Mouse (Mus musculus) midbrain, embryonic 15.5 days (tissue): ENCODE measurements at regions not wholly inside any gene's neighbourhood (a gene's known extent, or its start where the extent isn't known, plus 50 kb on each side); places are given as distances from the start of the nearest gene placed in this dataset.

Experiments
- ATAC-seq: fragments of 200-750 bp; cut with Nextera tagmentation; replicated peaks from 2 replicates; pipeline ENCODE4 v1.8.0; 2017; ENCODE audit warnings: moderate TSS enrichment
- H3K27ac ChIP-seq: fragments of 300-500 bp; sonication (generic); 2 replicates; pipeline ENCODE4 v1.5.1; 2015; ENCODE audit warnings: mild to moderate bottlenecking, inconsistent platforms
- H3K27me3 ChIP-seq: fragments of 300-500 bp; sonication (generic); replicated peaks from 2 replicates; pipeline ENCODE4 v1.6.1; 2015; ENCODE audit warnings: inconsistent platforms
- H3K36me3 ChIP-seq: fragments of 300-500 bp; sonication (generic); replicated peaks from 2 replicates; pipeline ENCODE4 v1.6.1; 2015; ENCODE audit warnings: inconsistent platforms
- H3K4me1 ChIP-seq: fragments of 300-500 bp; sonication (generic); 2 replicates; pipeline ENCODE4 v1.6.1; 2015; ENCODE audit warnings: inconsistent platforms
- H3K4me2 ChIP-seq: fragments of 300-500 bp; sonication (generic); 2 replicates; pipeline ENCODE4 v1.6.1; 2015; ENCODE audit warnings: inconsistent platforms, mild to moderate bottlenecking, moderate library complexity
- H3K4me3 ChIP-seq: fragments of 300-500 bp; sonication (generic); 2 replicates; pipeline ENCODE4 v1.5.1; 2015; ENCODE audit warnings: mild to moderate bottlenecking, inconsistent platforms
- H3K9ac ChIP-seq: fragments of 300-500 bp; sonication (generic); 2 replicates; pipeline ENCODE4 v1.6.1; 2015; ENCODE audit warnings: mild to moderate bottlenecking, inconsistent platforms
- H3K9me3 ChIP-seq: fragments of 300-500 bp; sonication (generic); 2 replicates; pipeline ENCODE4 v1.6.1; 2016; ENCODE audit warnings: inconsistent platforms
- WGBS: fragments of 180-500 bp; shearing (Covaris S2); methylation state at CpG from one replicate; pipeline ENCODE4 v1.1.7; 2015; ENCODE audit warnings: mixed read lengths; 5-methylcytosine and 5-hydroxymethylcytosine counted together

GRCm38 (mm10) chr13:59246984-59247537 lies 338.0 kb downstream of the Agtpbp1 start:
- 86% methylated on average over 7 of the region's 7 CpGs for WGBS

GRCm38 (mm10) chr13:59246070-59246469 lies 339.0 kb downstream of the Agtpbp1 start:
- peaks cover 14% of the 10 kb centered on the region for H3K4me1 ChIP-seq
- no peak for ATAC-seq
- no peak overlapping the region for H3K4me3 ChIP-seq
- WGBS = 79% methylated on average over 6 of the region's 6 CpGs
- no peaks in the 10 kb centered on the region for H3K27me3 ChIP-seq
- H3K9me3 ChIP-seq = no peaks in the 10 kb centered on the region
- H3K27ac ChIP-seq = no peak overlapping the region
- no peaks in the 10 kb centered on the region for H3K36me3 ChIP-seq
- H3K9ac ChIP-seq = no peak overlapping the region
- no peak overlapping the region for H3K4me2 ChIP-seq

More at GRCm38 (mm10) chr13:59246984-59247537, 338.0 kb downstream of the Agtpbp1 start:
- H3K4me3 ChIP-seq = no peak overlapping the region
- ATAC-seq = no peak
- no peak overlapping the region for H3K4me2 ChIP-seq
- no peak overlapping the region for H3K27ac ChIP-seq
- H3K36me3 ChIP-seq = no peaks in the 10 kb centered on the region
- no peaks in the 10 kb centered on the region for H3K9me3 ChIP-seq
- H3K9ac ChIP-seq = no peak overlapping the region
- H3K4me1 ChIP-seq = peaks cover 24% of the 10 kb centered on the region
- no peaks in the 10 kb centered on the region for H3K27me3 ChIP-seq

- H3K4me1 ChIP-seq = peaks cover 6% of the 10 kb centered on the region; the same call in 1 of the 2 replicates
- no peak for ATAC-seq
- H3K36me3 ChIP-seq = no peaks in the 10 kb centered on the region
- no peaks in the 10 kb centered on the region for H3K9me3 ChIP-seq
- no peak overlapping the region for H3K4me3 ChIP-seq
- no peak overlapping the region for H3K9ac ChIP-seq
- H3K27me3 ChIP-seq = no peaks in the 10 kb centered on the region
- WGBS = 89% methylated on average over 1 of the region's 1 CpGs
- no peak overlapping the region for H3K27ac ChIP-seq
- no peak overlapping the region for H3K4me2 ChIP-seq
These were observed 340.4 kb downstream of the Agtpbp1 start for GRCm38 (mm10) chr13:59244622-59245021.

- Histone ChIP-seq H3K9me3 (no peaks in the 10 kb centered on the region), H3K9ac (no peak overlapping the region), H3K4me3 (no peak overlapping the region), H3K4me2 (no peak overlapping the region), H3K4me1 (no peaks in the 10 kb centered on the region), H3K27ac (no peak overlapping the region), H3K36me3 (no peaks in the 10 kb centered on the region), H3K27me3 (no peaks in the 10 kb centered on the region)
- ATAC-seq = no peak
- 76% methylated on average over 4 of the region's 4 CpGs for WGBS
These were observed 342.4 kb downstream of the Agtpbp1 start for GRCm38 (mm10) chr13:59242671-59243070.

- Histone ChIP-seq H3K9ac (no peak overlapping the region), H3K9me3 (no peaks in the 10 kb centered on the region), H3K27me3 (no peaks in the 10 kb centered on the region), H3K4me1 (no peaks in the 10 kb centered on the region), H3K4me3 (no peak overlapping the region), H3K4me2 (no peak overlapping the region), H3K27ac (no peak overlapping the region), H3K36me3 (no peaks in the 10 kb centered on the region)
- WGBS = 70% methylated on average over 1 of the region's 1 CpGs
- no peak for ATAC-seq
These were observed 346.3 kb downstream of the Agtpbp1 start for GRCm38 (mm10) chr13:59238696-59239095.

DNA sequence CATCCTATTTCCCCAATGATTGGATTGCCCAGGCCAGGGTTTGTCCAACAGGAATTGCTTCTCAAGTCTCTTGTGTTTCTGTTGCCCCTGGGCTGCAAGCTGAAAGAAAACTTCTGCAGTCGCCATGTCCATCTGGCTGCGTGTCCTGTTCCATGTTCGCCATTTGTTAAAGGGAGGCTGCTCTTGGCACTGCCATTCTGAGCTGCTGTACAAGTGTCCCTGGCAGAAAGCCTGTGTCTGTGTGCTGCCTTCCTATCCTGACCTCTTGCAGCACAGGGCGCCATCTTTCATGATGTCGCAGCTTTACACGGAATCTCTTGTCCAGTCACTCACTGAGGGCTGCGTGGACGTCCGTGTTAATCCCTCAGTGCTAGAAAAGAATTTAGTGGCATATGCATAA lies 349.2 kb downstream of the Agtpbp1 start:
- H3K4me3 ChIP-seq = no peak overlapping the region
- no peak overlapping the region for H3K9ac ChIP-seq
- no peak overlapping the region for H3K4me2 ChIP-seq
- WGBS = 82% methylated on average over 9 of the region's 9 CpGs
- H3K27ac ChIP-seq = no peak overlapping the region
- no peaks in the 10 kb centered on the region for H3K9me3 ChIP-seq
- H3K4me1 ChIP-seq = no peaks in the 10 kb centered on the region
- no peak for ATAC-seq
- no peaks in the 10 kb centered on the region for H3K36me3 ChIP-seq
- H3K27me3 ChIP-seq = no peaks in the 10 kb centered on the region

- 91% methylated on average over 6 of the region's 6 CpGs for WGBS
- H3K36me3 ChIP-seq = no peaks in the 10 kb centered on the region
- no peaks in the 10 kb centered on the region for H3K9me3 ChIP-seq
- no peak overlapping the region for H3K27ac ChIP-seq
- no peaks in the 10 kb centered on the region for H3K27me3 ChIP-seq
- H3K9ac ChIP-seq = no peak overlapping the region
- ATAC-seq = no peak
- no peaks in the 10 kb centered on the region for H3K4me1 ChIP-seq
- H3K4me2 ChIP-seq = no peak overlapping the region
- H3K4me3 ChIP-seq = no peak overlapping the region
These were observed 355.9 kb downstream of the Agtpbp1 start for GRCm38 (mm10) chr13:59229111-59229541.

DNA sequence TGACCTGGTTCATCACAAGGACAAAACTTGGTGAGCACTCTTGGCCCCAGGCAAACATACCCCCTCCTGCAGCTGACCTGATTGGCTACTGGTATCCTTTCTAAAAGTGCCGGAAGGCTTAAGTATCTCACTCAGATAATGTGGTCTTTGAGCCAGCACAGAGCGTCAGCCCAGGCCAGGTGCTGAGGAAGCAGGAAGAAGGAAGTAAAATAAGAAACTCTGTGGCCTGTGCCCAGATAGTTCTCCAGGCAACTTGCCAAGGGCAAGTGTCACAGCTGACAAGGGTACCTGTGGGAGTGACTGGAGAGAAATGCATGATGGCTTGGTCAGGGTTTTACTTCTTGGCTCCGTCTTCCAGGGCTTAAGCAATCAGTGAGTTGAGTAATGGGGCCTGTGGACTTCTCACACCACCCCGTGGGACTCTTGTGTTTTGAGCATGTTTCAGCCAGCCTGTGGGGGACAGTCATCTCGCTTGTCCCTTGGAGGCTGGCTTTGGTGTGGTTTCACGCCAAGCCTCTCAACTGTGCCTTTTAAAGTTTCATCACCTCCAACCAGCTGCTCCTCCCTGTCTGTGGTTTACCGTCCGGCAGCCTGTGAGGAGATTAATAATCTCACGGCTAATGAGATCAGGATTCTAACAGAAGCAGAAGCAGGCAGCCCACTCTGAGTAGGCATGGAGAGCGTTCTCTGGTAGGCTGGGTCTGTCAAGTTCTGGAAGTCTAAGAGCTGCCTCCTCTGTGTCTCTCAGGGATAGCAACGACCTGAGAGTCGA lies 356.8 kb downstream of the Agtpbp1 start:
- no peaks in the 10 kb centered on the region for H3K27me3 ChIP-seq
- no peaks in the 10 kb centered on the region for H3K4me1 ChIP-seq
- H3K9me3 ChIP-seq = no peaks in the 10 kb centered on the region
- no peak overlapping the region for H3K9ac ChIP-seq
- WGBS = 51% methylated on average over 12 of the region's 12 CpGs
- no peaks in the 10 kb centered on the region for H3K36me3 ChIP-seq
- ATAC-seq = no peak
- H3K4me3 ChIP-seq = no peak overlapping the region
- H3K27ac ChIP-seq = no peak overlapping the region
- no peak overlapping the region for H3K4me2 ChIP-seq

GRCm38 (mm10) chr13:59227523-59228058 lies 357.4 kb downstream of the Agtpbp1 start:
- no peaks in the 10 kb centered on the region for H3K36me3 ChIP-seq
- no peak for ATAC-seq
- no peaks in the 10 kb centered on the region for H3K27me3 ChIP-seq
- 87% methylated on average over 13 of the region's 13 CpGs for whole genome bisulfite sequencing
- no peak overlapping the region for H3K27ac ChIP-seq
- no peaks in the 10 kb centered on the region for H3K4me1 ChIP-seq
- H3K9me3 ChIP-seq = no peaks in the 10 kb centered on the region
- no peak overlapping the region for H3K9ac ChIP-seq
- H3K4me3 ChIP-seq = no peak overlapping the region
- no peak overlapping the region for H3K4me2 ChIP-seq

DNA sequence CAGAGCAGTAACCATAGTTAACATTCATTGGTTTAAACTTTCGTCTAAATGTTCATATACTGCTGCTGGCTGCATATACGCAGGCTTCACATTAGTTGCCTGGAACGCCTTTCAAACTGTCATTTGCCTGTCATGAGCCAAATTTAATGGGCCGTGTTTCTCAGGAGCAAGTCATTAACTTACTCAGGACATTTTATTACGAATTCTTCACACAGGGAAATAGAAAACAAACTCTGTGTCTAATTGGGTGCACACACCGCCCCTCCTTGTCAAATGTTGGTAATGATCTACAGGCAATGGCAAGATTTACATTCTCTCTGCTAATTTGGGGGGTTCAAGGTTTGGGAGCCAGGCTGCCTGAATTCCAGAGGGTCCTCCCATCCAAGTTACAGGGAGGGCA lies 364.4 kb downstream of the Agtpbp1 start:
- Histone ChIP-seq H3K27me3 (no peaks in the 10 kb centered on the region), H3K9ac (no peak overlapping the region), H3K27ac (no peak overlapping the region), H3K4me1 (no peaks in the 10 kb centered on the region), H3K9me3 (no peaks in the 10 kb centered on the region), H3K36me3 (no peaks in the 10 kb centered on the region), H3K4me3 (no peak overlapping the region), H3K4me2 (no peak overlapping the region)
- 79% methylated on average over 6 of the region's 6 CpGs for WGBS
- no peak for ATAC-seq

GRCm38 (mm10) chr13:59220156-59220555 lies 364.9 kb downstream of the Agtpbp1 start:
- Histone ChIP-seq H3K36me3 (no peaks in the 10 kb centered on the region), H3K27ac (no peak overlapping the region), H3K27me3 (no peaks in the 10 kb centered on the region), H3K9me3 (no peaks in the 10 kb centered on the region), H3K9ac (no peak overlapping the region), H3K4me2 (no peak overlapping the region), H3K4me1 (no peaks in the 10 kb centered on the region), H3K4me3 (no peak overlapping the region)
- 34% methylated on average over 7 of the region's 7 CpGs for WGBS
- ATAC-seq = no peak

- H3K9me3 ChIP-seq = no peaks in the 10 kb centered on the region
- H3K9ac ChIP-seq = no peak overlapping the region
- no peak overlapping the region for H3K4me3 ChIP-seq
- H3K36me3 ChIP-seq = no peaks in the 10 kb centered on the region
- 64% methylated on average over 5 of the region's 5 CpGs for WGBS
- H3K27ac ChIP-seq = no peak overlapping the region
- no peaks in the 10 kb centered on the region for H3K27me3 ChIP-seq
- H3K4me1 ChIP-seq = no peaks in the 10 kb centered on the region
- no peak for ATAC-seq
- H3K4me2 ChIP-seq = no peak overlapping the region
These were observed 368.2 kb downstream of the Agtpbp1 start for GRCm38 (mm10) chr13:59216686-59217298.
